Comparison of ENCODE assay signal across 28 mouse cellular contexts in genomic region chr13:11837152-11837551, GRCm38 (mm10).
DNase-seq lines count a peak whose midpoint lies in the region; ATAC-seq and TF ChIP-seq lines count a peak whose summit lies in the region.
"Had no signal": no experiment of that assay in that cellular context is flagged by ENCODE, and none has a peak within 500 bp of the region (broad histone marks: within the 10 kb centered on the region; RNA-seq: fewer than 3 reads in every experiment).

No protein-coding gene starts in this region.

- H3K4me3 ChIP-seq in heart, embryonic 12.5 days: no peak overlapping the region
- H3K4me3 ChIP-seq in thymus, adult 2 months (ENCODE audit: control insufficient read depth, insufficient read depth, low read length): no peak overlapping the region
- H3K4me3 ChIP-seq in liver, embryonic 13.5 days (replicated peaks): no peak overlapping the region
- H3K4me3 ChIP-seq in hindbrain, embryonic 16.5 days (ENCODE audit: low read length): no peak overlapping the region
- H3K4me3 ChIP-seq: erythroblast, embryonic 14.5 days; forebrain, embryonic 12.5 days; heart, embryonic 15.5 days; hindbrain, embryonic 12.5 days; midbrain, embryonic 12.5 days had no signal

- TF ChIP-seq POLR2A in thymus, adult 2 months (IDR thresholded peaks at IDR 0.05; ENCODE audit: control insufficient read depth, extremely low read depth, insufficient read depth, low read length, poor library complexity): no peak

- 74% methylated on average over 4 of the region's 4 CpGs for WGBS in heart, embryonic 12.5 days
- WGBS in thymus, adult 2 months: 59% methylated on average over 4 of the region's 4 CpGs
- WGBS in liver, embryonic 13.5 days (ENCODE audit: insufficient replicate concordance): 18% methylated on average over 4 of the region's 4 CpGs
- WGBS in hindbrain, embryonic 16.5 days: 83% methylated on average over 4 of the region's 4 CpGs

- no peak for DNase-seq in heart, postnatal 4 days
- DNase-seq in thymus, postnatal 4 days: peak; percentile 13
- DNase-seq in thymus, adult 2 months: no peak
- DNase-seq in liver, embryonic 13.5 days: no peak
- no peak for DNase-seq in retina, postnatal 1 day
- DNase-seq: adrenal gland, adult 2 months; adrenal gland, postnatal 36 days; B cell, adult 2 months; cerebellum, adult 2 months; cerebellum, postnatal 14 days; gastrocnemius, postnatal 14 days; kidney, adult 8-10 months; kidney, postnatal 4 days; layer of hippocampus, postnatal 36 days; left cerebral cortex, postnatal 4 days; lung, embryonic 14.5 days; right cerebral cortex, postnatal 25 days; spleen, adult 18-20 months; thymus, postnatal 25 days had no signal

- no peak overlapping the region for H3K9ac ChIP-seq in heart, embryonic 12.5 days
- peak overlapping the region; percentile 42 for H3K9ac ChIP-seq in liver, embryonic 13.5 days
- no peak overlapping the region for H3K9ac ChIP-seq in hindbrain, embryonic 16.5 days (ENCODE audit: low read depth, low read length)
- H3K9ac ChIP-seq: forebrain, embryonic 12.5 days; heart, embryonic 15.5 days; hindbrain, embryonic 12.5 days; lung, embryonic 14.5 days; midbrain, embryonic 12.5 days had no signal

- peaks cover 10% of the 10 kb centered on the region for H3K36me3 ChIP-seq in heart, embryonic 12.5 days
- H3K36me3 ChIP-seq in thymus, adult 2 months (ENCODE audit: control insufficient read depth, insufficient read depth, low read length): no peaks in the 10 kb centered on the region
- no peaks in the 10 kb centered on the region for H3K36me3 ChIP-seq in liver, embryonic 13.5 days
- H3K36me3 ChIP-seq in hindbrain, embryonic 16.5 days (ENCODE audit: control insufficient read depth, insufficient read depth, low read length): no peaks in the 10 kb centered on the region
- H3K36me3 ChIP-seq: forebrain, embryonic 12.5 days; hindbrain, embryonic 12.5 days; midbrain, embryonic 12.5 days had no signal

- peak overlapping the region; percentile 70 for H3K27ac ChIP-seq in heart, embryonic 12.5 days (ENCODE audit: poor library complexity, severe bottlenecking)
- no peak overlapping the region for H3K27ac ChIP-seq in thymus, adult 2 months (ENCODE audit: control insufficient read depth, insufficient read depth, low read length)
- H3K27ac ChIP-seq in liver, embryonic 13.5 days: peak overlapping the region; percentile 90
- no peak overlapping the region for H3K27ac ChIP-seq in hindbrain, embryonic 16.5 days (ENCODE audit: low read depth, low read length)
- H3K27ac ChIP-seq: forebrain, embryonic 12.5 days; heart, embryonic 15.5 days; hindbrain, embryonic 12.5 days; kidney, postnatal 0 days; midbrain, embryonic 12.5 days had no signal

- TF ChIP-seq CTCF in thymus, adult 2 months (IDR thresholded peaks at IDR 0.05; ENCODE audit: borderline replicate concordance, control insufficient read depth, extremely low read depth, insufficient read depth, low read length, poor library complexity): no peak

- peaks cover 19% of the 10 kb centered on the region for H3K4me1 ChIP-seq in heart, embryonic 12.5 days (replicated peaks)
- no peaks in the 10 kb centered on the region for H3K4me1 ChIP-seq in thymus, adult 2 months (replicated peaks; ENCODE audit: control insufficient read depth, insufficient read depth, low read length)
- H3K4me1 ChIP-seq in liver, embryonic 13.5 days (replicated peaks): peaks cover 46% of the 10 kb centered on the region
- H3K4me1 ChIP-seq in hindbrain, embryonic 16.5 days (ENCODE audit: control insufficient read depth, insufficient read depth, low read depth, low read length): no peaks in the 10 kb centered on the region
- H3K4me1 ChIP-seq: forebrain, embryonic 12.5 days; hindbrain, embryonic 12.5 days; midbrain, embryonic 12.5 days had no signal

- ATAC-seq in heart, embryonic 12.5 days (ENCODE audit: insufficient number of reproducible peaks, low FRiP score): peak; percentile 43; the same call in 1 of the 2 replicates
- peak; percentile 47 for ATAC-seq in liver, embryonic 13.5 days (ENCODE audit: low read depth)
- no peak for ATAC-seq in hindbrain, embryonic 16.5 days
- ATAC-seq: activated CD4-positive, CD25-positive, alpha-beta regulatory T cell, adult 4 months had no signal

- no peaks in the 10 kb centered on the region for H3K9me3 ChIP-seq in heart, embryonic 12.5 days (replicated peaks)
- H3K9me3 ChIP-seq in liver, embryonic 13.5 days (replicated peaks): no peaks in the 10 kb centered on the region
- H3K9me3 ChIP-seq in hindbrain, embryonic 16.5 days (ENCODE audit: control insufficient read depth, low read length): no peaks in the 10 kb centered on the region
- H3K9me3 ChIP-seq: forebrain, embryonic 12.5 days; heart, embryonic 15.5 days; hindbrain, embryonic 12.5 days; midbrain, embryonic 12.5 days had no signal

- no peaks in the 10 kb centered on the region for H3K27me3 ChIP-seq in heart, embryonic 12.5 days (replicated peaks)
- H3K27me3 ChIP-seq in thymus, adult 2 months (ENCODE audit: control insufficient read depth, insufficient read depth, low read length): no peaks in the 10 kb centered on the region
- H3K27me3 ChIP-seq in liver, embryonic 13.5 days: no peaks in the 10 kb centered on the region
- no peaks in the 10 kb centered on the region for H3K27me3 ChIP-seq in hindbrain, embryonic 16.5 days (replicated peaks; ENCODE audit: control insufficient read depth, insufficient read depth, low read length)
- H3K27me3 ChIP-seq: forebrain, embryonic 12.5 days; heart, embryonic 15.5 days; hindbrain, embryonic 12.5 days; midbrain, embryonic 12.5 days had no signal

- no peak overlapping the region for H3K4me2 ChIP-seq in heart, embryonic 12.5 days
- H3K4me2 ChIP-seq in liver, embryonic 13.5 days: peak overlapping the region; percentile 44
- H3K4me2 ChIP-seq in hindbrain, embryonic 16.5 days (ENCODE audit: low read length): no peak overlapping the region
- H3K4me2 ChIP-seq: forebrain, embryonic 12.5 days; heart, embryonic 15.5 days; hindbrain, embryonic 12.5 days; lung, embryonic 14.5 days; midbrain, embryonic 12.5 days had no signal

Comparison
In these comparisons a context has a peak if more than half of its experiments do, and no peak if none do; other contexts are left out.
1. H3K27ac ChIP-seq: peak in heart, embryonic 12.5 days (single experiment) and liver, embryonic 13.5 days (single experiment); none in thymus, adult 2 months (single experiment) and hindbrain, embryonic 16.5 days (single experiment).